Mouse (Mus musculus) cortical plate, adult 2 months (tissue): ENCODE data around the gene Bdp1. TPM values are rescaled to one million over a fixed set of nuclear protein-coding genes. Genes with fewer than 3 reads are reported as not detected.

Experiments
- H3K27ac ChIP-seq: fragments of 200-500 bp; 2 replicates; pipeline ENCODE4 v1.5.1; 2012; ENCODE audit warnings: low read length, control low read depth, inconsistent platforms; ENCODE audit not compliant: insufficient read depth
- H3K4me1 ChIP-seq: fragments of 200-500 bp; 2 replicates; pipeline ENCODE4 v1.6.1; 2011; ENCODE audit warnings: low read length; ENCODE audit not compliant: control insufficient read depth, insufficient read depth
- H3K4me3 ChIP-seq: fragments of 200-500 bp; 2 replicates; pipeline ENCODE4 v1.5.1; 2011; ENCODE audit warnings: mild to moderate bottlenecking, low read length, control low read depth; ENCODE audit not compliant: insufficient read depth
- CTCF ChIP-seq: fragments of 200-500 bp; IDR thresholded peaks from 2 replicates; pipeline ENCODE4 v1.5.1; 2011; ENCODE audit warnings: mild to moderate bottlenecking, control low read depth, low read length; ENCODE audit not compliant: insufficient read depth; ENCODE audit errors: extremely low read depth
- POLR2A ChIP-seq: fragments of 200-500 bp; IDR thresholded peaks from 2 replicates; pipeline ENCODE4 v1.6.1; 2011; ENCODE audit warnings: mild to moderate bottlenecking, low read length, control low read depth; ENCODE audit not compliant: insufficient read depth; ENCODE audit errors: extremely low read depth
- polyA plus RNA-seq: library from polyadenylated mRNA; depleted of rRNA; stranded (reverse); fragments of >200 nt; gene quantifications from 2 replicates; pipeline ENCODE4 v1.2.3, GENCODE M21; 2012; rRNA removed

Gene Bdp1
- polyA plus RNA-seq, result 16.5 and 16.8 TPM in 2 replicates

- Histone ChIP-seq H3K4me3 (peak within 1 kb of the TSS; percentile 84), H3K4me1 (peaks cover 3% of the 10 kb centered on the region), H3K27ac (peak within 1 kb of the TSS; percentile 86)
- TF ChIP-seq CTCF, result no peak
- peak; percentile 72 for TF ChIP-seq POLR2A
These were observed at the start of gene Bdp1 for GRCm38 (mm10) chr13:100103748-100104254. Gene Bdp1, minus strand, starts transcription at chr13:100104070.

GRCm38 (mm10) chr13:100152659-100153058, 48.8 kb upstream of the Bdp1 start:
- H3K4me3 ChIP-seq, result no peak overlapping the region
- no peak overlapping the region for H3K27ac ChIP-seq
- H3K4me1 ChIP-seq, result no peaks in the 10 kb centered on the region
- no peak for TF ChIP-seq CTCF
- TF ChIP-seq POLR2A, result no peak

- TF ChIP-seq POLR2A (no peak), CTCF (no peak)
- no peaks in the 10 kb centered on the region for H3K4me1 ChIP-seq
- H3K4me3 ChIP-seq, result no peak overlapping the region
- H3K27ac ChIP-seq, result no peak overlapping the region
These were observed 37.9 kb upstream of the Bdp1 start for GRCm38 (mm10) chr13:100141646-100142314.

GRCm38 (mm10) chr13:100125258-100125643, 21.4 kb upstream of the Bdp1 start:
- no peaks in the 10 kb centered on the region for H3K4me1 ChIP-seq
- H3K27ac ChIP-seq, result no peak overlapping the region
- no peak for TF ChIP-seq CTCF
- TF ChIP-seq POLR2A, result no peak
- peak overlapping the region; percentile 84 for H3K4me3 ChIP-seq

GRCm38 (mm10) chr13:100124423-100125257, 20.8 kb upstream of the Bdp1 start, which contains the start of gene Smn1:
Gene Smn1, plus strand, starts transcription at chr13:100124852.
- Histone ChIP-seq H3K4me1 (no peaks in the 10 kb centered on the region), H3K27ac (no peak within 1 kb of the TSS), H3K4me3 (peak within 1 kb of the TSS; percentile 84)
- TF ChIP-seq POLR2A (peak; percentile 67), CTCF (no peak)

- Histone ChIP-seq H3K4me3 (peak overlapping the region; percentile 84), H3K27ac (no peak overlapping the region), H3K4me1 (no peaks in the 10 kb centered on the region)
- no peak for TF ChIP-seq POLR2A
- no peak for TF ChIP-seq CTCF
These were observed 20.1 kb upstream of the Bdp1 start for GRCm38 (mm10) chr13:100123970-100124369.

GRCm38 (mm10) chr13:100112218-100112972, 8.5 kb upstream of the Bdp1 start:
- no peak for TF ChIP-seq POLR2A
- TF ChIP-seq CTCF, result no peak
- H3K4me3 ChIP-seq, result no peak overlapping the region
- H3K4me1 ChIP-seq, result no peaks in the 10 kb centered on the region; the same call in 1 of the 2 replicates

GRCm38 (mm10) chr13:100107652-100108472, 4.0 kb upstream of the Bdp1 start, which contains the start of gene Serf1:
Gene Serf1, plus strand, starts transcription at chr13:100108012.
- no peak for TF ChIP-seq CTCF
- peak; percentile 49; the same call in 1 of the 2 replicates for TF ChIP-seq POLR2A
- H3K27ac ChIP-seq, result no peak within 1 kb of the TSS
- no peaks in the 10 kb centered on the region; the same call in none of the 2 replicates for H3K4me1 ChIP-seq
- peak within 1 kb of the TSS; percentile 58 for H3K4me3 ChIP-seq

More at GRCm38 (mm10) chr13:100112218-100112972, 8.5 kb upstream of the Bdp1 start:
- H3K27ac ChIP-seq, result no peak overlapping the region
